9 mouse cellular contexts compared by ENCODE assay signal in the genomic region with DNA sequence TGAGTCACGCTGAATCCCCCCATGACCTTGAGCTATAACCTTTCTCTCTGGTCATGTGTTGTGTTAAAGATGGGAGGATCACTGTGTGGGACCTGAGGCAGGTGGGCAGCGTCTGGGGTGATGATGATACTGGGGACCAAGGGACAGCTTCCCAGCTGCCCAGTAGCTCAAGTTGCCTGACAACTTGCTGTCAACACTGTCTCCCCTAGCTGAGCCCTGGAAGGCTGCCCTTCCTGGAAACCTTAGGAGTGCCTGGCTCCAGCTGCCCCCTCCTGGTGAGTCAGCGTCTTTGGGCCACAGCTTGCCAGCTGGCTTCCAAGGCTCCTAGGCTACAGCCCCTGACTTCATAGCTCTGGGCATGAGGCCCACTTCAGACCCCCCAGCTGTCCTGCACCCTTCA. TPM values are rescaled to one million over a fixed set of nuclear protein-coding genes. Genes with fewer than 3 reads are reported as not detected.
DNase-seq lines count a peak whose midpoint lies in the region; ATAC-seq and TF ChIP-seq lines count a peak whose summit lies in the region.
"Had no signal": no experiment of that assay in that cellular context is flagged by ENCODE, and none has a peak within 500 bp of the region (broad histone marks: within the 10 kb centered on the region; RNA-seq: fewer than 3 reads in every experiment).

No protein-coding gene starts in this region.

- H3K4me2 ChIP-seq in liver, embryonic 14.5 days (ENCODE audit: low read depth), result no peak overlapping the region
- H3K4me2 ChIP-seq in liver, embryonic 12.5 days, result no peak overlapping the region
- no peak overlapping the region for H3K4me2 ChIP-seq in neural tube, embryonic 15.5 days
- H3K4me2 ChIP-seq: limb, embryonic 15.5 days had no signal

- no peak overlapping the region for H3K9ac ChIP-seq in liver, embryonic 14.5 days (replicated peaks)
- H3K9ac ChIP-seq in liver, embryonic 12.5 days, result no peak overlapping the region
- no peak overlapping the region for H3K9ac ChIP-seq in neural tube, embryonic 15.5 days (replicated peaks)
- H3K9ac ChIP-seq: limb, embryonic 15.5 days had no signal

- H3K27me3 ChIP-seq in liver, embryonic 14.5 days (ENCODE audit: control insufficient read depth, insufficient read depth, low read length), result peaks cover 20% of the 10 kb centered on the region
- H3K27me3 ChIP-seq in liver, embryonic 12.5 days (replicated peaks), result peaks cover 62% of the 10 kb centered on the region
- H3K27me3 ChIP-seq in neural tube, embryonic 15.5 days (replicated peaks), result peaks cover 47% of the 10 kb centered on the region

- 22% methylated on average over 3 of the region's 3 CpGs for WGBS in liver, embryonic 14.5 days (ENCODE audit: insufficient replicate concordance)
- WGBS in liver, embryonic 12.5 days (ENCODE audit: insufficient replicate concordance), result 40% methylated on average over 3 of the region's 3 CpGs
- 48% methylated on average over 3 of the region's 3 CpGs for WGBS in neural tube, embryonic 15.5 days

- no peak for TF ChIP-seq EP300 in liver, embryonic 14.5 days (IDR thresholded peaks at IDR 0.05; ENCODE audit: low read depth)

- H3K4me3 ChIP-seq in liver, embryonic 14.5 days (ENCODE audit: insufficient read depth in 1 of 2, low read depth in 2 of 2, low read length in 2 of 2), result no peak overlapping the region
- H3K4me3 ChIP-seq in liver, embryonic 12.5 days, result no peak overlapping the region
- H3K4me3 ChIP-seq in neural tube, embryonic 15.5 days (replicated peaks), result no peak overlapping the region
- H3K4me3 ChIP-seq: limb, embryonic 15.5 days had no signal

- no peaks in the 10 kb centered on the region for H3K4me1 ChIP-seq in liver, embryonic 14.5 days (replicated peaks; ENCODE audit: control insufficient read depth in 2 of 2, insufficient read depth in 2 of 2, low read length in 1 of 2)
- H3K4me1 ChIP-seq in liver, embryonic 12.5 days, result no peaks in the 10 kb centered on the region
- peaks cover 11% of the 10 kb centered on the region for H3K4me1 ChIP-seq in neural tube, embryonic 15.5 days

- H3K36me3 ChIP-seq in liver, embryonic 14.5 days (replicated peaks; ENCODE audit: control insufficient read depth, insufficient read depth, low read depth), result no peaks in the 10 kb centered on the region
- no peaks in the 10 kb centered on the region for H3K36me3 ChIP-seq in liver, embryonic 12.5 days
- no peaks in the 10 kb centered on the region for H3K36me3 ChIP-seq in neural tube, embryonic 15.5 days
- H3K36me3 ChIP-seq: limb, embryonic 15.5 days had no signal

- no peak overlapping the region for H3K27ac ChIP-seq in liver, embryonic 14.5 days
- no peak overlapping the region for H3K27ac ChIP-seq in liver, embryonic 12.5 days
- no peak overlapping the region for H3K27ac ChIP-seq in neural tube, embryonic 15.5 days (replicated peaks)
- H3K27ac ChIP-seq: limb, embryonic 15.5 days had no signal

- no peak for ATAC-seq in liver, embryonic 14.5 days (ENCODE audit: insufficient read depth)
- no peak for ATAC-seq in liver, embryonic 12.5 days
- ATAC-seq in neural tube, embryonic 15.5 days (ENCODE audit: low FRiP score), result 0 out of 2 replicates have a peak, but pooled peaks have one; percentile 21

- H3K9me3 ChIP-seq in liver, embryonic 14.5 days (ENCODE audit: control insufficient read depth, low read length), result no peaks in the 10 kb centered on the region
- no peaks in the 10 kb centered on the region for H3K9me3 ChIP-seq in liver, embryonic 12.5 days (replicated peaks)
- H3K9me3 ChIP-seq in neural tube, embryonic 15.5 days (replicated peaks), result no peaks in the 10 kb centered on the region
- H3K9me3 ChIP-seq: limb, embryonic 15.5 days had no signal

- TF ChIP-seq CTCF in liver, embryonic 14.5 days (IDR thresholded peaks at IDR 0.05; ENCODE audit: low read depth), result 0 out of 2 replicates have a peak, but pooled peaks have one; percentile 28

- DNase-seq in adrenal gland, postnatal 14 days, result peak; percentile 49
- DNase-seq in adrenal gland, postnatal 4 days (ENCODE audit: low spot score in 2 of 2), result no peak
- no peak for DNase-seq in liver, embryonic 14.5 days (ENCODE audit: low read depth in 3 of 3, low spot score in 3 of 3)
- DNase-seq in brain, adult 2 months (ENCODE audit: low read depth, low spot score), result peak; percentile 52
- DNase-seq in heart, postnatal 4 days, result peak; percentile 62
- DNase-seq in spleen, postnatal 14 days (ENCODE audit: low spot score in 2 of 2), result no peak

RNA-seq across cellular contexts. Expression of a gene that starts 1.0 kb away (rescaled TPM):
- 0.94 TPM in 1 of 2 replicates, not detected in the other for total RNA-seq in adrenal gland, postnatal 14 days (2021)
- total RNA-seq in adrenal gland, postnatal 4 days (2021), result 10 to 100 TPM in 1 of 2 experiments, 1 to 10 TPM in 1; 2.8 to 13.4 TPM
- polyA plus RNA-seq in liver, embryonic 14.5 days (2012; rRNA removed), result not detected in 2 replicates
- polyA plus RNA-seq in liver, embryonic 14.5 days (2014; fragmentation: Nextera tagmentation; extraction: Ambion mirVana), result not detected in 2 replicates
- not detected in 2 replicates for polyA plus RNA-seq in liver, embryonic 12.5 days (2016; fragmentation: Nextera tagmentation; extraction: Ambion mirVana)
- under 1 TPM; 0.76 to 0.95 TPM for total RNA-seq in heart, postnatal 4 days (2021)
- polyA plus RNA-seq in neural tube, embryonic 15.5 days (2015; fragmentation: Nextera tagmentation; extraction: Ambion mirVana), result 4.4 and 5.0 TPM in 2 replicates

RNA-seq across cellular contexts. Expression of a gene that starts 31.3 kb away (rescaled TPM):
- 17.2 and 18.4 TPM in 2 replicates for total RNA-seq in adrenal gland, postnatal 14 days (2021)
- 10 to 100 TPM; 32.1 to 32.8 TPM for total RNA-seq in adrenal gland, postnatal 4 days (2021)
- polyA plus RNA-seq in liver, embryonic 14.5 days (2012; rRNA removed), result 11.0 and 13.5 TPM in 2 replicates
- 37.8 and 40.8 TPM in 2 replicates for polyA plus RNA-seq in liver, embryonic 14.5 days (2014; fragmentation: Nextera tagmentation; extraction: Ambion mirVana)
- 45.1 and 46.9 TPM in 2 replicates for polyA plus RNA-seq in liver, embryonic 12.5 days (2016; fragmentation: Nextera tagmentation; extraction: Ambion mirVana)
- total RNA-seq in heart, postnatal 4 days (2021), result 10 to 100 TPM; 16.5 to 18.6 TPM
- polyA plus RNA-seq in neural tube, embryonic 15.5 days (2015; fragmentation: Nextera tagmentation; extraction: Ambion mirVana), result 88.4 and 99.8 TPM in 2 replicates

RNA-seq across cellular contexts. Expression of a gene that starts 39.4 kb away (rescaled TPM):
- total RNA-seq in adrenal gland, postnatal 14 days (2021), result 2.4 and 5.5 TPM in 2 replicates
- 1 to 10 TPM; 3.6 to 4.9 TPM for total RNA-seq in adrenal gland, postnatal 4 days (2021)
- 23.8 and 32.0 TPM in 2 replicates for polyA plus RNA-seq in liver, embryonic 14.5 days (2012; rRNA removed)
- 32.9 and 38.8 TPM in 2 replicates for polyA plus RNA-seq in liver, embryonic 14.5 days (2014; fragmentation: Nextera tagmentation; extraction: Ambion mirVana)
- 31.4 and 37.5 TPM in 2 replicates for polyA plus RNA-seq in liver, embryonic 12.5 days (2016; fragmentation: Nextera tagmentation; extraction: Ambion mirVana)
- total RNA-seq in heart, postnatal 4 days (2021), result 1 to 10 TPM; 1.9 to 2.1 TPM
- 1.6 and 4.2 TPM in 2 replicates for polyA plus RNA-seq in neural tube, embryonic 15.5 days (2015; fragmentation: Nextera tagmentation; extraction: Ambion mirVana)

Comparison
In these comparisons a context has a peak if more than half of its experiments do, and no peak if none do; other contexts are left out.
1. DNase-seq: peak in adrenal gland, postnatal 14 days (single experiment), brain, adult 2 months (single experiment) and heart, postnatal 4 days (single experiment); none in adrenal gland, postnatal 4 days (0 of 2), liver, embryonic 14.5 days (0 of 3) and spleen, postnatal 14 days (0 of 2).